In the genomic region with DNA sequence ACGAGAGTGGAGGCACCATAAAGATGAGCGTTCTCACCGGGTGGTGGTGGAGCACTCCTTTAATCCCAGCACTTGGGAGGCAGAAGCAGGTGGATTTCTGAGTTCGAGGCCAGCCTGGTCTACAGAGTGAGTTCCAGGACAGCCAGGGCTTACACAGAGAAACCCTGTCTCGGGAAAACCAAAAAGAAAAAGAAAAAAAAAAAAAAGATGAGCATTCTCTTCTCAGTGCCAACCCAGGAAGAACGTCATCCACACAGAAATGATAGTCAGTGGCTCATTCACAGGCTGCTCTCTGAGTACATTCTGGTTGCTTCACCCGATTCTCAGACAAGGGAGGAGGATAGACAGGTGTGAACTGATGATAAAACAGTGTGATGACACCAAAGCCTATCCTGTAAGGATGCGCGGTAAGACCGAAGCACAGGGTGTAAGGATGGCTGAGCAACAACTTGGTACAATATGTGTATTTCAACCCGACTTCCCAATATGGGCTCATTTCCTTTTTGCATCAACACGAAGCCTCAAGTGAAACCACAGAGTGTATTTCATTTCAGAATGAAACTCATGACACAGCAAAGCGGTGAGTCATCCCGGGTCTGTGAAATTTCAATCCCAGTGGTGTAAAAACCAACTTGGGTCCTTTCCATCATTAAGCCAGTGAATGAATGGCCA, we compare ENCODE assay signal across 11 mouse cellular contexts.
DNase-seq lines count a peak whose midpoint lies in the region; ATAC-seq and TF ChIP-seq lines count a peak whose summit lies in the region.
"Had no signal": no experiment of that assay in that cellular context is flagged by ENCODE, and none has a peak within 500 bp of the region (broad histone marks: within the 10 kb centered on the region; RNA-seq: fewer than 3 reads in every experiment).

No protein-coding gene starts in this region.

- no peak overlapping the region for H3K9ac ChIP-seq in liver, postnatal 0 days (replicated peaks)
- no peak overlapping the region for H3K9ac ChIP-seq in forebrain, embryonic 13.5 days
- H3K9ac ChIP-seq: hindbrain, embryonic 15.5 days; midbrain, embryonic 12.5 days had no signal

- no peak overlapping the region for H3K4me2 ChIP-seq in liver, postnatal 0 days (ENCODE audit: low read depth, low read length)
- no peak overlapping the region for H3K4me2 ChIP-seq in forebrain, embryonic 13.5 days
- H3K4me2 ChIP-seq: hindbrain, embryonic 15.5 days; midbrain, embryonic 12.5 days had no signal

- H3K4me1 ChIP-seq in kidney, adult 2 months (ENCODE audit: control insufficient read depth, insufficient read depth, low read length), result no peaks in the 10 kb centered on the region; the same call in 1 of the 2 replicates
- peaks cover 5% of the 10 kb centered on the region; the same call in 1 of the 2 replicates for H3K4me1 ChIP-seq in liver, postnatal 0 days (ENCODE audit: insufficient read depth)
- H3K4me1 ChIP-seq in forebrain, embryonic 13.5 days, result no peaks in the 10 kb centered on the region
- H3K4me1 ChIP-seq: hindbrain, embryonic 15.5 days; midbrain, embryonic 12.5 days had no signal

- H3K27me3 ChIP-seq in kidney, adult 2 months (replicated peaks; ENCODE audit: control insufficient read depth, insufficient read depth, low read length), result no peaks in the 10 kb centered on the region
- no peaks in the 10 kb centered on the region for H3K27me3 ChIP-seq in liver, postnatal 0 days (ENCODE audit: insufficient read depth, low read length)
- no peaks in the 10 kb centered on the region for H3K27me3 ChIP-seq in forebrain, embryonic 13.5 days
- H3K27me3 ChIP-seq: hindbrain, embryonic 15.5 days; midbrain, embryonic 12.5 days had no signal

- TF ChIP-seq POLR2A in kidney, adult 2 months (IDR thresholded peaks at IDR 0.05; ENCODE audit: low read depth, low read length), result no peak

- TF ChIP-seq EP300 in liver, postnatal 0 days (IDR thresholded peaks at IDR 0.05; ENCODE audit: low read depth), result 0 out of 2 replicates have a peak, but pooled peaks have one; percentile 14

- no peaks in the 10 kb centered on the region for H3K9me3 ChIP-seq in liver, postnatal 0 days (ENCODE audit: low read length)
- H3K9me3 ChIP-seq in forebrain, embryonic 13.5 days (replicated peaks), result no peaks in the 10 kb centered on the region
- H3K9me3 ChIP-seq: hindbrain, embryonic 15.5 days; midbrain, embryonic 12.5 days had no signal

- H3K36me3 ChIP-seq in kidney, adult 2 months (ENCODE audit: control insufficient read depth, insufficient read depth, low read length), result no peaks in the 10 kb centered on the region
- H3K36me3 ChIP-seq in liver, postnatal 0 days (replicated peaks; ENCODE audit: insufficient read depth, low read length), result no peaks in the 10 kb centered on the region
- H3K36me3 ChIP-seq in forebrain, embryonic 13.5 days (ENCODE audit: poor library complexity, severe bottlenecking), result no peaks in the 10 kb centered on the region
- H3K36me3 ChIP-seq: hindbrain, embryonic 15.5 days; midbrain, embryonic 12.5 days had no signal

- TF ChIP-seq CTCF in kidney, adult 2 months (conservative IDR thresholded peaks at IDR 0.05; ENCODE audit: insufficient read depth, insufficient read length, low read depth, low read length), result no peak
- no peak for TF ChIP-seq CTCF in liver, postnatal 0 days (IDR thresholded peaks at IDR 0.05; ENCODE audit: low read depth)

- peak; percentile 67 for ATAC-seq in liver, postnatal 0 days
- no peak for ATAC-seq in forebrain, embryonic 13.5 days

- H3K27ac ChIP-seq in kidney, adult 2 months (ENCODE audit: insufficient read depth, low read depth, low read length), result peak overlapping the region; percentile 35; the same call in 1 of the 2 replicates
- peak overlapping the region; percentile 39; the same call in 1 of the 2 replicates for H3K27ac ChIP-seq in liver, postnatal 0 days (ENCODE audit: low read depth)
- no peak overlapping the region for H3K27ac ChIP-seq in forebrain, embryonic 13.5 days
- H3K27ac ChIP-seq: hindbrain, embryonic 15.5 days; midbrain, embryonic 12.5 days had no signal

- H3K4me3 ChIP-seq in kidney, adult 2 months (ENCODE audit: insufficient read depth, low read depth, low read length), result no peak overlapping the region
- H3K4me3 ChIP-seq in liver, postnatal 0 days (ENCODE audit: low read depth, low read length), result no peak overlapping the region
- H3K4me3 ChIP-seq in forebrain, embryonic 13.5 days, result no peak overlapping the region
- H3K4me3 ChIP-seq: hindbrain, embryonic 15.5 days; midbrain, embryonic 12.5 days had no signal

- 80% methylated on average over 14 of the region's 14 CpGs for WGBS in kidney, adult 2 months
- 45% methylated on average over 14 of the region's 14 CpGs for WGBS in liver, postnatal 0 days (ENCODE audit: insufficient replicate concordance)
- WGBS in forebrain, embryonic 13.5 days, result 91% methylated on average over 14 of the region's 14 CpGs

- peak; percentile 63 for DNase-seq in kidney, adult 2 months
- DNase-seq in kidney, postnatal 4 days, result no peak
- peak; percentile 96 for DNase-seq in 3T3-L1 (ENCODE audit: low read depth, low spot score)
- peak; percentile 64 for DNase-seq in MN1 (ENCODE audit: low spot score)
- DNase-seq in liver, postnatal 0 days, result peak; percentile 19
- no peak for DNase-seq in retina, postnatal 1 day
- no peak for DNase-seq in cerebellum, adult 9-10 months
- DNase-seq: cerebellum, postnatal 14 days had no signal

Comparison
In these comparisons a context has a peak if more than half of its experiments do, and no peak if none do; other contexts are left out.
1. DNase-seq: peak in kidney, adult 2 months (single experiment), 3T3-L1 (single experiment), MN1 (single experiment) and liver, postnatal 0 days (single experiment); none in kidney, postnatal 4 days (0 of 2), retina, postnatal 1 day (single experiment) and cerebellum, adult 9-10 months (single experiment).